ENCODE assay signal across 18 mouse cellular contexts in genomic region chr2:79038624-79039023, GRCm38 (mm10).
DNase-seq lines count a peak whose midpoint lies in the region; ATAC-seq and TF ChIP-seq lines count a peak whose summit lies in the region.
"Had no signal": no experiment of that assay in that cellular context is flagged by ENCODE, and none has a peak within 500 bp of the region (broad histone marks: within the 10 kb centered on the region; RNA-seq: fewer than 3 reads in every experiment).

No protein-coding gene starts in this region.

- no peak for TF ChIP-seq CTCF in lung, embryonic 14.5 days (IDR thresholded peaks at IDR 0.05; ENCODE audit: low read depth)
- no peak for TF ChIP-seq CTCF in lung, postnatal 0 days (IDR thresholded peaks at IDR 0.05)

- WGBS in lung, embryonic 14.5 days: 54% methylated on average over 5 of the region's 5 CpGs
- WGBS in lung, postnatal 0 days: 55% methylated on average over 5 of the region's 5 CpGs
- WGBS in hindbrain, embryonic 12.5 days: 25% methylated on average over 5 of the region's 5 CpGs

- no peaks in the 10 kb centered on the region for H3K4me1 ChIP-seq in lung, embryonic 14.5 days (ENCODE audit: insufficient read depth)
- H3K4me1 ChIP-seq in lung, postnatal 0 days (ENCODE audit: insufficient read depth, low read depth, low read length): no peaks in the 10 kb centered on the region
- H3K4me1 ChIP-seq in hindbrain, embryonic 12.5 days: peaks cover 9% of the 10 kb centered on the region
- H3K4me1 ChIP-seq: embryonic facial prominence, embryonic 15.5 days had no signal

- H3K4me3 ChIP-seq in lung, embryonic 14.5 days (ENCODE audit: low read depth, low read length): no peak overlapping the region
- no peak overlapping the region for H3K4me3 ChIP-seq in lung, postnatal 0 days (ENCODE audit: low read depth, low read length)
- no peak overlapping the region for H3K4me3 ChIP-seq in hindbrain, embryonic 12.5 days
- H3K4me3 ChIP-seq: embryonic facial prominence, embryonic 15.5 days had no signal

- no peak for TF ChIP-seq EP300 in lung, postnatal 0 days (IDR thresholded peaks at IDR 0.05)

- ATAC-seq in lung, embryonic 14.5 days (ENCODE audit: insufficient read depth): no peak; the same call in 1 of the 2 replicates
- no peak for ATAC-seq in lung, postnatal 0 days
- peak; percentile 61; the same call in 1 of the 2 replicates for ATAC-seq in hindbrain, embryonic 12.5 days (ENCODE audit: low FRiP score)

- no peaks in the 10 kb centered on the region for H3K27me3 ChIP-seq in lung, embryonic 14.5 days (ENCODE audit: insufficient read depth, low read length)
- no peaks in the 10 kb centered on the region for H3K27me3 ChIP-seq in lung, postnatal 0 days (replicated peaks; ENCODE audit: insufficient read depth, low read length)
- H3K27me3 ChIP-seq in hindbrain, embryonic 12.5 days: no peaks in the 10 kb centered on the region
- H3K27me3 ChIP-seq: CH12.LX; embryonic facial prominence, embryonic 15.5 days had no signal

- H3K9me3 ChIP-seq in lung, embryonic 14.5 days (ENCODE audit: low read depth, low read length): no peaks in the 10 kb centered on the region
- H3K9me3 ChIP-seq in lung, postnatal 0 days (ENCODE audit: low read length): no peaks in the 10 kb centered on the region
- H3K9me3 ChIP-seq in hindbrain, embryonic 12.5 days (replicated peaks): no peaks in the 10 kb centered on the region
- H3K9me3 ChIP-seq: embryonic facial prominence, embryonic 15.5 days had no signal

- no peaks in the 10 kb centered on the region for H3K36me3 ChIP-seq in lung, embryonic 14.5 days (ENCODE audit: insufficient read depth)
- no peaks in the 10 kb centered on the region for H3K36me3 ChIP-seq in lung, postnatal 0 days (ENCODE audit: insufficient read depth, low read length)
- no peaks in the 10 kb centered on the region for H3K36me3 ChIP-seq in hindbrain, embryonic 12.5 days
- H3K36me3 ChIP-seq: embryonic facial prominence, embryonic 15.5 days had no signal

- no peak overlapping the region for H3K4me2 ChIP-seq in lung, embryonic 14.5 days
- no peak overlapping the region for H3K4me2 ChIP-seq in lung, postnatal 0 days (replicated peaks; ENCODE audit: low read depth, low read length)
- no peak overlapping the region for H3K4me2 ChIP-seq in hindbrain, embryonic 12.5 days (replicated peaks)
- H3K4me2 ChIP-seq: embryonic facial prominence, embryonic 15.5 days had no signal

- no peak overlapping the region for H3K27ac ChIP-seq in lung, embryonic 14.5 days (ENCODE audit: low read depth)
- H3K27ac ChIP-seq in lung, postnatal 0 days (ENCODE audit: low read length): no peak overlapping the region
- H3K27ac ChIP-seq in hindbrain, embryonic 12.5 days: no peak overlapping the region
- H3K27ac ChIP-seq: embryonic facial prominence, embryonic 15.5 days; kidney, postnatal 0 days; macrophage had no signal

- DNase-seq in lung, embryonic 14.5 days: peak; percentile 9
- no peak for DNase-seq in lung, postnatal 0 days (ENCODE audit: low spot score)
- DNase-seq in 3T3-L1 (ENCODE audit: low read depth, low spot score): peak; percentile 76
- DNase-seq in NIH3T3 (ENCODE audit: low read depth): peak; percentile 26
- no peak for DNase-seq in heart, adult 18-20 months
- no peak for DNase-seq in cerebellum, adult 9-11 months
- DNase-seq: adrenal gland, postnatal 36 days; cerebellum, postnatal 25 days; gastrocnemius, postnatal 10 days; heart, postnatal 14 days; layer of hippocampus, adult 9-11 months; liver; lung, adult 18-20 months had no signal

- H3K9ac ChIP-seq in lung, embryonic 14.5 days: no peak overlapping the region
- H3K9ac ChIP-seq in lung, postnatal 0 days (replicated peaks; ENCODE audit: low read depth): no peak overlapping the region
- H3K9ac ChIP-seq in hindbrain, embryonic 12.5 days: no peak overlapping the region
- H3K9ac ChIP-seq: embryonic facial prominence, embryonic 15.5 days had no signal

Comparison
In these comparisons a context has a peak if more than half of its experiments do, and no peak if none do; other contexts are left out.
1. DNase-seq: peak in lung, embryonic 14.5 days (single experiment), 3T3-L1 (single experiment) and NIH3T3 (single experiment); none in lung, postnatal 0 days (single experiment), heart, adult 18-20 months (0 of 2) and cerebellum, adult 9-11 months (single experiment).